Mouse (Mus musculus) heart, adult 9 months (tissue): Measurements from ENCODE around the gene Angptl7.

Source experiments
- DNase-seq, 2 experiments: peaks; one replicate each; pipeline ENCODE4 v3.0.0; 2022; ENCODE audit warnings: low spot score in 2 of 2

Gene Angptl7

GRCm38 (mm10) chr4:148500410-148500867, at the start of gene Angptl7:
TSS of gene Angptl7 (minus strand) at chr4:148500460.
- DNase-seq, result peak; percentile 33 to 50

DNA sequence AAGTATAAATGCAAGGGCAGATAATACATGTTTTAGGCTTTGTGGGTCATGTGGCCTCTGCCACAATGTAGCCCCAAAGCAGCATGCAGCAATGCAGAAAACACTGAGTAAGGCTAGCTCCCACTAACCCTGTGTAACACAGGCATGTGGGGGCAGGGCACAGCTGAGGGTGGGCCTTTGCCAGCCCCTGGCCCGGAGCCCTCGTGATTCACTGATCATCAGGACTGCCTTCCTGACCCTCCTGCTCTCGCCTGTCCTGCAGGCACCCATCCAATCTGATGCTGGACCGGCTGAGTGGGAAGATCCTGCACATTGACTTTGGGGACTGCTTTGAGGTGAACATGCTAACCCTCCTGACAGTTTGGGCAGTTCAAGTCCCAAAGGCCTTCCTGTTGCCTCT, 48.8 kb upstream of the Angptl7 start:
- DNase-seq, result no peak

DNA sequence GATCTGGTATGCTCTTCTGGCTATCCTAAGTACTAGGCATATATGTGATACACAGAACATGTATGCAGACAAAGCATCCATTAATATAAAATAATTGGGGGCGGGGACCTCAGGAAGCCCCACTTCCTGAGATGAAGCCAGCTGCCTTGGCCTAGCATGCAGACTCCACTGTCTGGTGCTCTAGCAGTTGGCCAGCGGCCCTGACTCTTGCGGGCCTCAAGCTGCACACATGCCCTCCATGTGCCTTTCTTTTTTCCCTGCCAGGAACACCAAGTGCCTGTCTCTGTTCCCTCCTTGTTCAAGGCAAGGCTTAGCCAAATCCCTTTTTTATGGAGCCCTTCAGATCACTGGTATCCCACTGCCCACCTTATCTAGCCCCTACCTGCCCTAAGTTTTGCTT, 35.6 kb upstream of the Angptl7 start:
- no peak for DNase-seq

DNA sequence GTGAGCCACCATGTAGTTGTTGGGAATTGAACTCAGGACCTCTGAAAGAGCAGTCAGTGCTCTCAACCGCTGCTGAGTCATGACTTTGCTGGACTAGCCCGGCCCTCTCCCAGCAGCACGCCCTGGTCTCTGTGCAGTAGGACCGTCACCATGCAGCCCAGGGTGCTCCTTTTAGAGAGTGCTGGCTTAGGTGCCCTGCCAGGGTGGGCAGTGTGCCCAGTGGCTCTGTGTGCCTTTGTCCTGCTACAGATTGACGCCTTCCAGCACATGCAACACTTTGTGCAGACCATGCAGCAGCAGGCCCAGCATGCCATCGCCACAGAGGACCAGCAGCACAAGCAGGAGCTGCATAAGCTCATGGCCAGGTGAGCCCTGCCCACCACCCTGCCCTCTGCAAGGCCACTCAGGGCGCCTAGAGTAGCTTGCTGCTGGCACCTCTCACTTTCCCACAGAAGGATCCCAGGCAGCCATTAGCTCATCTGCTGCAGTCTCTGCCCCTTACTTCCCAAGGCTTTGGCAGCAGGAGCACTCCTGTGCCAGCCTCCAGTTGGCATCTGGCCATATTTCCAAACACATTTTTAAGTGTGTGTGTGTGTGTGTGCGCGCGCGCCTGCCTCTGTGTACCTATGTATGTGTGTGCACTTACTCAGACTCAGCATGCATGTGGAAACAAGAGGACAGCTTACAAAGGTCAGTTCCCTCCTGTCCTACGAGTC, 33.5 kb upstream of the Angptl7 start:
- peak; percentile 25 to 56 for DNase-seq

- DNase-seq, result no peak
Measured at GRCm38 (mm10) chr4:148532516-148532915, 32.3 kb upstream of the Angptl7 start.

- no peak for DNase-seq
Measured at GRCm38 (mm10) chr4:148531341-148531740, 31.1 kb upstream of the Angptl7 start.

- peak in 1 of 2 experiments; percentile 31 for DNase-seq
Measured at GRCm38 (mm10) chr4:148530778-148531177, 30.5 kb upstream of the Angptl7 start.

DNA sequence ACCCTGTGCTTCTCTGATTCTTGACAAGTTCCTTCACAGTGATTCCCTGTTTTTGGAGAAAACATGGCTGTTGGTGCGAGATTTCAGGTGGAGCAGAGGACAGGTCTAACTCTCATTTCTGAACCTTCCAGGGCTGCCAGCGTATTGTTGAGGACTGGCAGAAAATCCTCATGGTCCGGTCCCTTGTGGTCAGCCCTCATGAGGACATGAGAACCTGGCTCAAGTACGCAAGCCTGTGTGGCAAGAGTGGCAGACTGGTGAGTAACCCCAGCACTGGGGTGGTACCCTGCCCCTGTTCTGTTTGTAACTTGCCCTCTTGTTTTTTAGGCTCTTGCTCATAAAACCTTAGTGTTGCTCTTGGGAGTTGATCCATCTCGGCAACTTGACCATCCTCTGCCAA, 30.1 kb upstream of the Angptl7 start:
- no peak for DNase-seq

DNA sequence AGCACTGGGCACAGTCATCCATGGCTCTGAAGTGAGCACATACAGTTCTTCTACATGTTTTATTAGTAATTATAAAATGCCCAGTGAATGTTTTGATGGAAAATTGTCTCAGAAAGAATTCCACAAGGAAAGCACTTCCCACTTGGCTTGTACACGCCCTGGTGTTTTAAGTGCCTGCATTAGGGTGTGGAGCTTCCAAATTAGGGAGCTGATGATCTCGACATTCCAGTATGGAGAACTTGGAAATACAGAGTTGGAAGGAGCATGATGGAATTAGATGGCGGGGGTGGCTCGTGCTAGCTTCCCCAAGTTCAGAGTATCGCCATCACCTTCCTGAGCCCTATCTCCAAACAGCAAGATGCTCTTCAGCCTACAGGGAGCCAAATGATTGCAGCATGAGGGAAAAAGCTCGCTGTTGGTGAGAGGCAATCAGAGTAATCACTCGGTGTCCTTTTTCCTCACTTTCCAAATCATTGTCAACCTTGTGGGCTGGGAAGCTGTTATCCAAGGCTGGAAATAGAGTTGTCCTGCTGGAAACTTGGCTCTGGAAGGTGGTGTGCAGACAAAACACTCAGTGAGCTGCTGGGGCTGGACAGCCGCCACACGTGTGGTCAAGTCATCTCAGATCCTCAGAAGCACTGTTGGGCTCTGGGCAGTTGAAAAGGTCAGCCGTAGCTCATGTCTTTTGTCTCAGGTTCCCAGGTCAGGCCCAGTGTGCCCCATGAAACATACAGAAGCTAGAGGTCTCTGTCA, 27.1 kb upstream of the Angptl7 start:
- peak; percentile 25 to 45 for DNase-seq

GRCm38 (mm10) chr4:148523538-148523937, 23.3 kb upstream of the Angptl7 start:
- no peak for DNase-seq

DNA sequence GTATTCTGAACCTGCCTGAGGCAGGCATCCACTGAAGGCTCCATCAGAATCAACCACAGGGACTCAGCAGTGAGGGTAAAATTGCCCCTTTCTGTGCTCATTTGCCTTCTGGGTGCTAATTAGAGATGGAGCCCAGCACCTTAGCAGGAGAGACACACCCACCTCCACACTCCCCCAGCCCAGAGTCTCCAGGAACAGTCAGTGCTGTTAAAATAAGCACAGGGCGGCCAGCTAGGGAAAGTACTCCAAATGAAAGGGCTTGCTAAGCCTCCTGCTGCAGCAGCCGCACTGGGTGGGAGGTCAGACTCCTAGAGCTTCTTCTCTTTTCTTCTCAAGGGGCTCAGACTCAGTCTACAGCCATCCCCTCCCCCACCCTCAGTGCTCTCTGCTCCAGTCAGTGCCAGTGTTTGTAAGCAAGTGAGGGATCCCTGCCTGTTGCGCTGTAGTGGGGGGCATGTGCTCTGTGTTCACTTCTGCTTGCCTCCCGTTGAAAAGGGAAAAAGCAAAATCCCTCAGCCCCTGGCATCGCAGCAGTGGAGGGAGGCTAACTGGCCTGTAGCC, 18.1 kb upstream of the Angptl7 start:
- DNase-seq, result no peak

DNA sequence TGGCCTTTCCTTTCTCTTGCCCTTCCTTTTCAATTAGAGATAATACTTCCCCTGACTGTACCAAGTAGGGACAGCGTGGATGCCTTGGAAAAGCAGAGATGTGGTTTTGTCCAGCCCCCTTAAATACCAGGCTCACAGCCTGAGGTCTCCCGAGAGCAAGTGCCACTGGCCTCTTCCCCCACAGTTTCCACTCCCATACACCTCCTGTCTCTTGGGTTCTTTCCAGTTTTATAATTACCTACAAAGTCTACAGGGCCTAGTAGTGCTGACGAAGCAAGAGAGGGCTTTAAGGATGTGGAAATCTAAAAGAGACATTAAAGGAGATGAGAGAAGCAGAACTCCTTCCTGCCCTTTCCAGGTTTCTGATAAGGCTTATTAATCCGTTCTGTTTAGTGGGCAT, 17.5 kb upstream of the Angptl7 start:
- DNase-seq, result no peak

- no peak for DNase-seq
Measured at GRCm38 (mm10) chr4:148515313-148515712, 15.1 kb upstream of the Angptl7 start.

DNA sequence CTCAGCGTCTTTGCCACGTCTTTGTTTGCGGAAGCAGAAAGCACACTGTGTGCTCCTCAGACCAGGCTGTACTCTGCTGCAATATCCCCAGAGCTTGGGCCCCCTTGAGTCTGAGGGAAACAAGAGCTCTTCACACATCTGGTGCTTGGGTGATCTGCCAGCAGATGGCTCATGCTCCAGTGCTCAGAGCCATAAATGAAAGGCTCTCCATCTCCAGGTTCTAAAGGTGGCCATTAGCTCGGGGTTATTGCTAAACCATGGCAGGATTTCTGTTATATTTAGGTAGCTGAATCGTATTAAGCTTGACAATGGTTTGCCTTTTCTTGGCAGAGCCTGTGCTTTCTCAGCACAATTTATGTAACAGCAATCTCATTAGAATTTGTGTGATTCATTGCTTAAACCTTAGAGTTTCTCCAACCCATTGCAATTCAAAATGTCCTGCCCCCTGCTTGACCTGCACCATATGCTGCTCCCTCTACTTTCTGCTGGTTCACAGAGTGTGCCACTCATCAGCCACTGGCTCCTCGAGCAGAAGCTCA, 12.8 kb upstream of the Angptl7 start:
- DNase-seq, result peak; percentile 29 to 38

- no peak for DNase-seq
Measured at GRCm38 (mm10) chr4:148511334-148511733, 11.1 kb upstream of the Angptl7 start.

DNA sequence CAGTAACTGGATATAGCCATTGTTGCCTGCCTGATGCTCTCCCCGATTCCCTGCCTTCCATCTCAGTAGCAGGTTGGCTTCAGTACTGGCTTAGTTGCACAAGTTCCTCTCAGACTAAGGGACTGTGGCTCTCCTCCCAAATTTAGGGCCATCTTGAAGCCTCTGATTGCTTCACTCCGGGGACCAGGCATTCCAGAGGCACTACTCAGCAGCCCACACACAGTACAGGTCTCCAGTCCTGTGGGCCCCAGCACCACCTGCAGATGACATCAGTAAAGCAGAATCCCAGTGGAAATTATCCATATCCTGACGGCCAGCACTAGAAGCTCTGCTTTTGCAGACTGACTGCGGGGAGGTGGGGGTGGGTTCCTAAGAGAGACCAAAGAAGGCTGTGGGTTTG, 10.4 kb upstream of the Angptl7 start:
- DNase-seq, result peak; percentile 51 to 68

- DNase-seq, result no peak
Measured at GRCm38 (mm10) chr4:148509450-148510084, 9.3 kb upstream of the Angptl7 start.

- no peak for DNase-seq
Measured at GRCm38 (mm10) chr4:148508084-148508849, 8.0 kb upstream of the Angptl7 start.

GRCm38 (mm10) chr4:148507585-148507984, 7.3 kb upstream of the Angptl7 start:
- no peak for DNase-seq

DNA sequence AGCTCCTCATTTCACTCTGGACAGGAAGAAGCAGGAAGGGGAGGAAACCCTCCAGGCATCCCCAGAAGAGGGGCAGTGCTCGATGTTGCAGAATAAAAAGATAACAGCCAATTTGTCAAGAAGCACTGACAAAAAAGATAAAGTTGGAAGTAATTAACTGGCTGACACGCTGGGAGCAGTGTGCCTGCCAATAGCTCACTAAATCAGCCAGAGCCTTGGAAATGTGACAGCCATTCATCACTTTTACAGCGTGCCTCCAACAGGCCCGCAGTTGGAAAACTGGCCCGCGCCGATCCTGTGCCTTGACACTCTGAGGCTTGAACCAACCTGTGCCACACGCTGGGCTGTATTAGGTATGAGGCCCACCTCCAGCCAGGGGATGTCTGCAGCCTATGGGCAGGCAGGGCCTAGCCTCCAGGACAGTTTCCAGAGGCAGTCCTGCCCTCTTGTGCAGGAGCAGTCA, 4.3 kb upstream of the Angptl7 start:
- peak; percentile 55 to 71 for DNase-seq
